Mouse (Mus musculus): ENCODE data around the gene Pak1.

- TF ChIP-seq CTCF (IDR thresholded peaks at IDR 0.05; ENCODE audit: borderline replicate concordance, insufficient read depth, low read depth, low read length): no peak
- TF ChIP-seq POLR2A (IDR thresholded peaks at IDR 0.05; ENCODE audit: borderline replicate concordance, insufficient read depth, low read length): no peak
Measured at GRCm38 (mm10) chr7:97926978-97927377, 138.6 kb downstream of the Pak1 start.

All from cerebellum, adult 2 months (tissue).